Comparison of ENCODE assay signal across 11 mouse cellular contexts in the genomic region with DNA sequence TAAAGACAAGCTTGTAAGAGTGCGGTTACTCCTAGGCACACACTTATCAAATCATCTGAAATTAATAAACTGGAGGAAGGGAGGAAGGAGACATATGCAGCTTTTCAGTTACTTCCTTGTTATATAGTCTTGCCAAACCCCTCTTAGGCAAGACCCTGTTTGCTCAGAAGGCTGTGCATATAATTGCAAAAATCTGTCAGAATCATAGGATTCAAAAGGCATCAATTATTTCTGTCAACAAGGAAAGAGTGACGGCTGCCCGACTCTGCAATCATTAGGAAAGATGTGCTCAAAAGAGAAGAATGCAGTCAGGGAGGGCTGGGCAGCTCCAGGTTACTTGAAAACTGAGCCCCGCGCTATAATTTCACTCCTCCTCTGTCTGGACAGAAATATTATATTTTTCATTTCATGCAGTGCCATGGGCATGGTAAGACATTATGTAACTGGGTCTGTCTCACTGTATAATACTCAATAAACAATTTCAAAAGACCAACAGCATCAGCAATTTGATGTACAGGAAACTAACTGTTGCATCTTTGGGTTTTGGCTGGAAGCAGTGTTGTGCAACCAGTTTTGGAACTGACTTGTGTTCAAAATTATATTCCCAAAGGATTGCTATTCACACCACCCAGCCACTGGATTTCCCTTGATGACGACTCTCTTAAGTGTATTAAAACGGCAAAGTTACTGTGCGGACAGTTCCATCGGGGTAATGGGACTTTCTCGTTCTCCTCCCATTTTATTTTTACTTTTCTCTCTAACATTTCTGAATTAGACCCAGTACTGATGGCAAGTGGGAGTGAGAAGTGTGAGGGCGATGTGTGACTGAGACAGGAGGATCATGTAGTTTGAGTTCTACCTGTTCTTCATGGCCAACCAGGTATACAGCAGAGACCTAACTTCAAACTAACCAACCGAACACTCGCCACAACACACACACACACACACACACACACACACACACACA. TPM values are rescaled to one million over a fixed set of nuclear protein-coding genes. Genes with fewer than 3 reads are reported as not detected.
DNase-seq lines count a peak whose midpoint lies in the region; ATAC-seq and TF ChIP-seq lines count a peak whose summit lies in the region.
"Had no signal": no experiment of that assay in that cellular context is flagged by ENCODE, and none has a peak within 500 bp of the region (broad histone marks: within the 10 kb centered on the region; RNA-seq: fewer than 3 reads in every experiment).

No protein-coding gene starts in this region.

- H3K9me3 ChIP-seq in stomach, embryonic 16.5 days (replicated peaks; ENCODE audit: control insufficient read depth, low read length), result no peaks in the 10 kb centered on the region
- no peaks in the 10 kb centered on the region for H3K9me3 ChIP-seq in stomach, postnatal 0 days (ENCODE audit: control insufficient read depth, low read length)
- no peaks in the 10 kb centered on the region for H3K9me3 ChIP-seq in limb, embryonic 15.5 days

- no peak for TF ChIP-seq CTCF in heart, adult 2 months (IDR thresholded peaks at IDR 0.05)
- TF ChIP-seq CTCF in stomach, postnatal 0 days (IDR thresholded peaks at IDR 0.05; ENCODE audit: low read depth), result no peak

- H3K4me3 ChIP-seq in heart, adult 2 months, result no peak overlapping the region
- no peak overlapping the region for H3K4me3 ChIP-seq in stomach, embryonic 16.5 days (replicated peaks; ENCODE audit: low read length)
- H3K4me3 ChIP-seq in stomach, postnatal 0 days (ENCODE audit: low read depth, low read length), result no peak overlapping the region
- H3K4me3 ChIP-seq in limb, embryonic 15.5 days, result no peak overlapping the region; the same call in 1 of the 2 replicates

- no peaks in the 10 kb centered on the region for H3K27me3 ChIP-seq in heart, adult 2 months (ENCODE audit: control insufficient read depth, insufficient read depth, low read length)
- no peaks in the 10 kb centered on the region for H3K27me3 ChIP-seq in stomach, embryonic 16.5 days (ENCODE audit: control insufficient read depth, insufficient read depth, low read length)
- H3K27me3 ChIP-seq in stomach, postnatal 0 days (ENCODE audit: control insufficient read depth, insufficient read depth, low read length), result no peaks in the 10 kb centered on the region
- no peaks in the 10 kb centered on the region for H3K27me3 ChIP-seq in limb, embryonic 15.5 days

- H3K36me3 ChIP-seq in heart, adult 2 months (ENCODE audit: control insufficient read depth, insufficient read depth, low read length), result no peaks in the 10 kb centered on the region; the same call in 1 of the 2 replicates
- no peaks in the 10 kb centered on the region for H3K36me3 ChIP-seq in stomach, embryonic 16.5 days (ENCODE audit: control insufficient read depth, insufficient read depth, low read length)
- no peaks in the 10 kb centered on the region for H3K36me3 ChIP-seq in stomach, postnatal 0 days (ENCODE audit: control insufficient read depth, insufficient read depth, low read length)
- H3K36me3 ChIP-seq in limb, embryonic 15.5 days, result no peaks in the 10 kb centered on the region

- peaks cover 6% of the 10 kb centered on the region for H3K4me1 ChIP-seq in heart, adult 2 months (ENCODE audit: control insufficient read depth, insufficient read depth, low read length)
- H3K4me1 ChIP-seq in stomach, embryonic 16.5 days (ENCODE audit: control insufficient read depth, insufficient read depth, low read length), result peaks cover 3% of the 10 kb centered on the region; the same call in 1 of the 2 replicates
- H3K4me1 ChIP-seq in stomach, postnatal 0 days (replicated peaks; ENCODE audit: control insufficient read depth, insufficient read depth), result no peaks in the 10 kb centered on the region
- H3K4me1 ChIP-seq in limb, embryonic 15.5 days, result peaks cover 32% of the 10 kb centered on the region

- intact Hi-C loops in heart, adult 2 months (cut with DNase I), result loop anchor here (2.0 to 5.0 kb wide), 3 partner anchors 45 to 227 kb away; partner anchors contain the start of gene Fndc3b

- peak overlapping the region; percentile 38 for H3K27ac ChIP-seq in heart, adult 2 months
- no peak overlapping the region for H3K27ac ChIP-seq in stomach, embryonic 16.5 days (ENCODE audit: low read length)
- H3K27ac ChIP-seq in stomach, postnatal 0 days (replicated peaks), result no peak overlapping the region
- no peak overlapping the region for H3K27ac ChIP-seq in limb, embryonic 15.5 days

- no peak for TF ChIP-seq POLR2A in heart, adult 2 months (IDR thresholded peaks at IDR 0.05; ENCODE audit: insufficient read depth, low read depth, low read length)

- WGBS in heart, adult 2 months, result 78% methylated on average over 13 of the region's 13 CpGs
- WGBS in stomach, embryonic 16.5 days, result 75% methylated on average over 13 of the region's 13 CpGs
- 72% methylated on average over 13 of the region's 13 CpGs for WGBS in stomach, postnatal 0 days
- 61% methylated on average over 13 of the region's 13 CpGs for WGBS in limb, embryonic 15.5 days

- ATAC-seq in stomach, embryonic 16.5 days (ENCODE audit: insufficient read depth, low FRiP score), result no peak
- no peak for ATAC-seq in stomach, postnatal 0 days (ENCODE audit: low FRiP score, low TSS enrichment)
- ATAC-seq in limb, embryonic 15.5 days (ENCODE audit: insufficient number of reproducible peaks, low FRiP score, low TSS enrichment, low read depth), result no peak

- H3K4me2 ChIP-seq in stomach, embryonic 16.5 days (ENCODE audit: low read depth, low read length), result peak overlapping the region; percentile 96
- H3K4me2 ChIP-seq in stomach, postnatal 0 days (replicated peaks; ENCODE audit: low read depth), result no peak overlapping the region
- H3K4me2 ChIP-seq in limb, embryonic 15.5 days, result 0 out of 2 replicates have a peak overlapping the region, but pooled peaks have one; percentile 86

- no peaks in the 10 kb centered on the region for H3K79me2 ChIP-seq in heart, adult 2 months (replicated peaks; ENCODE audit: control insufficient read depth, insufficient read depth, low read length)

- no peak for TF ChIP-seq EP300 in heart, adult 2 months (IDR thresholded peaks at IDR 0.05; ENCODE audit: insufficient read depth, low read depth, low read length)
- no peak for TF ChIP-seq EP300 in stomach, postnatal 0 days (optimal IDR thresholded peaks at IDR 0.05)

- no peak overlapping the region for H3K9ac ChIP-seq in heart, adult 2 months (ENCODE audit: low read depth, low read length)
- H3K9ac ChIP-seq in stomach, embryonic 16.5 days (ENCODE audit: low read length), result peak overlapping the region; percentile 87; the same call in 1 of the 2 replicates
- H3K9ac ChIP-seq in stomach, postnatal 0 days (ENCODE audit: low read length), result no peak overlapping the region
- H3K9ac ChIP-seq in limb, embryonic 15.5 days, result no peak overlapping the region

- DNase-seq in heart, adult 2 months, result peak; percentile 11 to 22
- no peak for DNase-seq in heart, postnatal 4 days
- no peak for DNase-seq in stomach, postnatal 0 days (ENCODE audit: low spot score)
- DNase-seq in natural killer cell, adult 2 months (ENCODE audit: low spot score in 2 of 2), result no peak
- no peak for DNase-seq in layer of hippocampus, adult 11-12 months (ENCODE audit: low spot score)
- no peak for DNase-seq in kidney, postnatal 10 days

RNA-seq across cellular contexts. Expression of gene Pld1, which starts 1.1 kb away (rescaled TPM):
- 10 to 100 TPM; 11.4 to 11.8 TPM for total RNA-seq in heart, adult 2 months (2021)
- polyA plus RNA-seq in heart, adult 2 months (2012; rRNA removed), result 4.0 and 6.0 TPM in 2 replicates
- total RNA-seq in heart, postnatal 4 days (2021), result 10 to 100 TPM; 13.3 to 14.3 TPM
- 11.4 TPM in 2 replicates for polyA plus RNA-seq in stomach, embryonic 16.5 days (2015; fragmentation: Nextera tagmentation; extraction: Ambion mirVana)
- 5.7 and 5.8 TPM in 2 replicates for polyA plus RNA-seq in stomach, postnatal 0 days (2015; fragmentation: Nextera tagmentation; extraction: Ambion mirVana)
- 7.5 and 8.9 TPM in 2 replicates for polyA plus RNA-seq in limb, embryonic 15.5 days (2015; fragmentation: Nextera tagmentation; extraction: Ambion mirVana)

RNA-seq across cellular contexts. Expression of gene Tmem212, which starts 41.3 kb away (rescaled TPM):
- total RNA-seq in heart, adult 2 months (2021), result not detected
- 4.9 TPM in 1 of 2 replicates, not detected in the other for polyA plus RNA-seq in heart, adult 2 months (2012; rRNA removed)
- not detected for total RNA-seq in heart, postnatal 4 days (2021)
- polyA plus RNA-seq in stomach, embryonic 16.5 days (2015; fragmentation: Nextera tagmentation; extraction: Ambion mirVana), result not detected in 2 replicates
- not detected in 2 replicates for polyA plus RNA-seq in stomach, postnatal 0 days (2015; fragmentation: Nextera tagmentation; extraction: Ambion mirVana)
- not detected in 2 replicates for polyA plus RNA-seq in limb, embryonic 15.5 days (2015; fragmentation: Nextera tagmentation; extraction: Ambion mirVana)
- total RNA-seq: adrenal gland, adult 8-10 months; gastrocnemius, adult 8-10 months; neutrophil, adult 5-6 weeks had no signal

Comparison
In these comparisons a context has a peak if more than half of its experiments do, and no peak if none do; other contexts are left out.
1. DNase-seq: peak in heart, adult 2 months (2 of 2); none in heart, postnatal 4 days (single experiment), stomach, postnatal 0 days (single experiment), natural killer cell, adult 2 months (0 of 2), layer of hippocampus, adult 11-12 months (single experiment) and kidney, postnatal 10 days (single experiment).